Mouse (Mus musculus): ENCODE measurements around the gene Kctd4.

- TF ChIP-seq CTCF (IDR thresholded peaks at IDR 0.05; ENCODE audit: extremely low read depth, insufficient read depth, insufficient read length, insufficient replicate concordance), result no peak
- no peak for TF ChIP-seq POLR2A (IDR thresholded peaks at IDR 0.05; ENCODE audit: low read depth, low read length)
Measured at GRCm38 (mm10) chr14:75989168-75989567, 34.4 kb downstream of the Kctd4 start.
